Mouse (Mus musculus): ENCODE data around the gene Shisa3. TPM values are rescaled to one million over a fixed set of nuclear protein-coding genes. Genes with fewer than 3 reads are reported as not detected.

Gene Shisa3
- polyA plus RNA-seq, 2 experiments from 2014 or later = 0.29 TPM; not detected in 1

DNA sequence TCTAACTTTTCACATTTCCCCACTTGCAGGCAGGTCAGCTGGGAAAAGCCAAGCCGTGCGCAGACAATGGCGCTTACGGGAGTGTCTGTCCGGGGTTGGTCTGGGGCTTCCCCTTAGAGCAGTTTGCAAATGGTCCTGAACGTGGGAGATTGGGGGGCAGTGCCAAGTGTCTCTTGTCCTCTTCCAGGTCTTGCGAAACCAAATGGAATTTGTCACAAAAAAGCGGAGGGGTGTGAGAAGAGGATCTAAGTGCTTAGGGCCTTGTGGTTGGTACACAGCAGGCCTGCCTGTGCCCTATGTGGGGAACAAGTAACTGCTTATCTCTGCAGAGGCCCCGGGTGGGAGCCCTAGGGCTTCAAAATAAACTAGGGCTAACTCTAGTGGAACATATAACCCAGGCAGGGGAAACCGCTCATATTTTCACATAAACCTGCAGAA lies 26.2 kb downstream of the Shisa3 start:
- no peak for ATAC-seq

DNA sequence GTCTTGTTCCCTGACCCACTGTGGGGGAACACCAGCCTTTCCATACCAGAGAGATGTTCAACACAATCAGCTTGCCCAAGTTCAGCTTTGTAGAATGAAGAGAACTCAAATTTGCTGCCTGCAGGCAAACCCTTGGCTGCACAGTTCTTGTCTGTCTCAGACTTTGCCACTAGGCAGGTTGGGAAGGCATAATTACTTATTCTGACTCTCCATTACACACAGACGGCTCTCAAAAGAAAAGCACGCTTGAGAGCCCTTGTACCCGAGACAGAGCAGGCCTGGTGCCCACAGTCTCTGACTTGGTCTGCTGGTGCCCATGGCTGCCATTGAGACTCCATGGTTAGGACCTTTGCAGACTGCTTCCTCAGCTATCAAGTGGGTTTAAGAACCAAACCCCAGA lies 26.7 kb downstream of the Shisa3 start:
- no peak for ATAC-seq

DNA sequence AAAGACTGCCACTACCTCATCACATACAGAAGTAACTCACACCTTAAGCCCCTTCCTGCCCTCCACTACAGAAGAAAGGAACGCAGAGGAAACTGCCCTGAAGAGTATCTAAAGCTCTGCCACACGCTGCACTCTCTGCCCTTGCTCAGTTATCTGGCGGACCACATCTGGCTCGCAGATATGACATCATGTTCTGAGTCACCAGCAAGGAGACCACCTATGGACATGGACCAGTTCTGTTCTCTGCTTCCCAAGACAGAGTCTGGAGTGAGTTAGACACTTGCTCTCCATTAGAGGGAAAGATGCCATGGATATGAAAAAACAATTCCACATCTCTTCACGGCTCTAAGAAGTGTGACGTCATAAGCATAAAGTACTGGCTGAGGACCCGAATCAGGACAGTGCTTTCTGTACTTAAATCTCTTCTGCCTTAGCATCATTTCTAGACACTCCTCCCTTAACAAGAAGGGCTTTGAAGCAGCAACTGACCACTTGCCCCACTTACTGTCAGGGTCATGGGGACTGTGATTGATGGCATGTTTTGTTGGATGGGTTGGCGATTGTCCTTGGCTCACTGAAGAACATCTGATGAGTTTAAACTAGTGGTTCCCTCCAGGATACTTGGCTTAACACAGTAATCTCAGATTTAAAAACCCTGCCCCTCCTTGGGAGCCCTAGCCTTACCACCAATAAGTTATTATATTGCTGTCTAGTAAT lies 33.1 kb downstream of the Shisa3 start:
- ATAC-seq = no peak

DNA sequence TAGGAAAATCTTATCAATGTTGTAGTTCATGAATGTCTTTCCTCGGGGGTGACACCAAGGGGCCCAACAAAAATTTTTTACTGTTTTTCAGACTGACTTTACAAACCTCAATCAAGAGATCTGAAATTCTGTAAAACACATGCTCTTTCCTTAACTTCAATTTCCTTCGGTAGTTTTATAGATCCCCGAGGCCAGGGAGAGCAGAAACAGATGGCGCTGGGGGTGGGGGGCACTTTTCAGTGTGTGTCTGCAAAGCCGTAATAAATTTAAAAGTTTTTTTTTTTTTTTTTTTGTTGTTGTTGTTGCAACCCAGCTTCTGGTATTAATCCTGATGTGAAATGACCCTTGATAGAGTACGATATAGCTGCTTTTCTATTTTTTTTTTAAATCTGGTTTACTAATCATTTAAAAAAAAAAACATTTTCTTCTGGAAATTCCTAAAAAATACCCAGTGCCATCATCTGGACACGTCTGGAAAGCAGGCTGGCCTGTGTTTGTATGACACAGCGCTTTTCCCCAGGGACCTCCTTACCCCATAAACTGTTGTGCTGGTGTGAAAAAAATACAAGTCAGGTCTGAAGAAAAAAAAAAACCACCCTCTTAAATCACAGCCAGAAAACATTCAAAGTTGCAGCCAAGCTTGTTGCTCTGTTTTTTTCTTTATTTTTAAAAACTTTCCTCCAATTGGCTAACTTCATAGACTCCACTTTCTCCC lies 33.9 kb downstream of the Shisa3 start:
- no peak for ATAC-seq

DNA sequence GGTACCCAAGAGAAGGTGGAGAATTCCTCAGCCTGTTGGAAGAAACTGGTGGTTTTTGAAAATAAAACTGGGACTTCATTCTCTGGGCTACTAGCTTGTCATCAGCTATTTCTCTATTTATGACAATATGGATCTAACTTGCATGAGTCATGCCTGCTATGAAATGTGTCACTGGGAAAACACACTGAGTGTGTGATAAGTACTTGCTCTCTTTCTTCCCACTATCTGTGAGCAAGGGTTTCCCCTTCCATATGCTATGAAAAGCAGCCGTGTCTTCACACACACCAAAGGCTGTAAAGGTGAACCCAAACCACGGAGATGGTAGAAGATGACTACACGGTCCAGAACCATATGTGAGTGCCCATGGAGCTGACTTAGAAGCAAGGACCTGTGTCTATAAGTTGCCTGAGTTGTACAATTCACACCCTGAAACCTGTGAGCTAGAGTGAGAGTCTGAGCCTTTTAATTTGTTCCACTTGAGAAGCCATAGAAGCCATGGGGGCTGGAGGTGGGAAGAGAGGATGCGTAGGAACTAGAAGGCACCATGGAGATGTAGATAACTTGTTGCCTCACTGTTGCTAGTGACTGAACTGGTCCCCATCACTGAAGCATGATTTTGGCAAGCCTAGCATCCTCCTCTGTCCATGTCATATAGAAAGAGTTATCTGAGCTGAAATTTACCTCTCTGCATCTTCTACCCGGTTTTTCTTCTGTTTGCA lies 36.0 kb downstream of the Shisa3 start:
- no peak for ATAC-seq

DNA sequence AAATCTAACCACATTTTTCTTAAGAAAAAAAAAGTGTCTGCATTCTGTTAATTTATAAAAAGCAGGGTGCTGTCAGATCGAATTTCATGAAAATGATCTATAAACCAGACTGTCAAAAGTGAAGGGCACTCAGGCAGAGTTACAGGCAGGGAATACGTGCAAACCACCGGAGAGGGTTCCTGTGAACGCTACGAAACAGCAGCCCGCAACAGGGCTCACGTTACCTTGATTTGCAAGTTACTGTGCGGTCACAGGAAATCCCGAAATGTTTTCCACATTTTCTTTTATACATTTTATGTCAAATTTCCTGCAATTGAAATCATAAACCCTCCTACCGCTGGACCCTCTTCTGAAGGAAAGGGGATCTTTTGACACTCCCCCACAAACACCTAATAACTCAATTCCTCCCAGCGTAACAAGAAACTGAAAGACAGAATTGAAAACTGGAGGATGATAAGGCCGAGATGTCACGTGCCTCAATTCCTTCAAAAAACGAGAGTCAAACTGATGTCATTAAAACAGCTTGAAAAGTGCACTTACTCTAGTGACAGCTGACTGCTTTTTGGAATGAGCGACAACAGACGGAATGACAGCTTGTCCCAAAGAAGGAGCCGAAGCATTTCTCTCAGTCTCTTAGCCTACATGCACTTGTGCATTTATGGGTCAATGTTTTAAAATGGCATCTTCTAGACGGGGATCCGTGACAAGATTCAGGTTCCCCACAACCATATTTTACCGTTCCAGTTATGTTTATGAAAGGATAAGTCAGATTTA lies 39.3 kb downstream of the Shisa3 start:
- ATAC-seq = no peak

DNA sequence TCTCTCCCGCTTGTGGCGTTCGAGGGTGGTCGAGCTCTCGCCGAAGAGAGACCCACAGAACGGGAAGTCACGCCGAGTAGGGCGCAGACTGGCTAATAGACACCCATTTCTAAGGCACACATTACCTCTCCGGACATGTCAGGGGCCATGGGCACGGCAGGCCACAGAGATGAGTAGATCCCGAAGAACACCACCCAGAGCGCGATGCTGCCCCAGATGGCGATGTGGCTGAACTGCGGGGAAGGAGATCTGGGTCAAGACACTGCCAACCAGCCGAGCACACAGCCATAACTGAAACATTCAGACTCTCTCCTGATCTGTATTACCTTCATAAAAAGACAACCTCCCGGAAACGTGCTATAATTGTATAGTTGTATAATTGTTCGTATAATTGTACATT lies 39.9 kb downstream of the Shisa3 start:
- no peak for ATAC-seq

DNA sequence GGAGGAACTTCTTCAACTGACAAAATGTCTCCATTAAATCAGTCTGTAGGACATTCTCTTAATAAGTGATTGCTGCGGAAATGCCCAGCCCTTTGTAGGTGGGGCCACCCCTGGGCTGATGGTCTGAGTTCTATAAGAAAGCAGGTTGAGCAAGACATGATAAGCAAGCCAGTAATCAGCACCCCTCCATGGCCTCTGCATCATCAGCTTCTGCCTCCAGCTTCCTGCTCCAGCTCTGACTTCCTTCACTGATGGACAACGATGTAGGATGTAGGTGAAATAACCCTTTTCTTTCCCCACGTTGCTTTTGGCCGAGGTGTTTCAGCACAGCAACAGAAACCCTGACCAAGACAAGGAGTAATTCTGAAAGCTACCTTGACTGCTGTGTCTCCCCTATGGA lies 41.5 kb downstream of the Shisa3 start:
- no peak for ATAC-seq

DNA sequence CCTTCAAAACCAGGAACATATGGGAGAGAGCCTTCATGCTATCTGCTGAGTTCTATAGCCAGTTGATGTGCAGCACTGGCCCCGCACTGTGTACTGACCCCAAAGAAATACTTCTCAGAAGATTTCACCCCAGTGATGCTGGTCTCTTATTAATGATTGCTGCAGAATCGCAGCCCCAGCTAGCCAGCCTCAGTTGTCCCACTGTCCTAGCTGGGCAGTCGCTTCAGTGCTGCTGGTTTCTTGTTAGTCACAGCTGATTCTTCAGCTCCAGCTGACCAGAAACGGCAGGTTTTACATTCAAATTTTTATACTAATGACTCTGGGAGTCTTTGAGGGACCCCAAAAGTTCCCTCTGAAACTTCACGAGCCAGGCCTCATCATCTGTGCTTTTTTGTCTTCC lies 42.3 kb downstream of the Shisa3 start:
- ATAC-seq = no peak

DNA sequence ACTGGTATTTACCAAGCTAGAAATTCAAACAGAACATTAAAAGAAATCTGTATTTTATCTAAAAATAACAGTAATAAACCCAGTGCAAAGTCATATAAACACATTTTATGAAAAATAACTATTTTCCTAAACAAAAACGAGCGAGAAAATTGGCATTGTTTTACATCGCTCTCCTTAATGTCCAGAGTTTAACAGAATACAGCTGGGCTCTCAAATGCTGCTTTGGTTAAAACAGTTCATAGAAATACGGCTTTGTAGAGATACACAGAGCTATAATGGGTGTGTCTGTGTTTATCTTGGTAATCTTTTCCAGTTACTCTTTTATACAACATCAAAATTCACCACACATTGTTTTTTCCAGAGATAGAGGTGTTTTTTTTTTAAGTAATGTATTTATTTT lies 44.8 kb downstream of the Shisa3 start:
- ATAC-seq = no peak

DNA sequence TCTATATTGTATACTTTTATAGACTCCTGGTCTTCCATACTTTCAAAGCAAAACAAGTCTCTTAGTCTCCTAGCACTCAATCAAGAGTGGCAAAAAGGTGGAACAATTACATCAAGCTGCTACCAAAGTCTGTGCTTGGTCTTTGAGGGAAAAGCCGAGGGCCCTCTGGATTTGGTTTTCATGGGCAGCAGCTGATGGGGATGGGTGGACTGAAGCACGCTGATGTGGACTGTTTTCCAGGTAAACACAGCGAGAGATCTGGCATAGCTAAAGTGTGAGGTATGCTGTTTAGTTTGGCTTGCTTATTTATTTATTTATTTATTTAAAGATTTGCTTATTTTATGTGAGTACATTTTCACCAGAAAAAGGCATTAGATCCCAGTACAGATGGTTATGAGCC lies 45.9 kb downstream of the Shisa3 start:
- no peak for ATAC-seq

DNA sequence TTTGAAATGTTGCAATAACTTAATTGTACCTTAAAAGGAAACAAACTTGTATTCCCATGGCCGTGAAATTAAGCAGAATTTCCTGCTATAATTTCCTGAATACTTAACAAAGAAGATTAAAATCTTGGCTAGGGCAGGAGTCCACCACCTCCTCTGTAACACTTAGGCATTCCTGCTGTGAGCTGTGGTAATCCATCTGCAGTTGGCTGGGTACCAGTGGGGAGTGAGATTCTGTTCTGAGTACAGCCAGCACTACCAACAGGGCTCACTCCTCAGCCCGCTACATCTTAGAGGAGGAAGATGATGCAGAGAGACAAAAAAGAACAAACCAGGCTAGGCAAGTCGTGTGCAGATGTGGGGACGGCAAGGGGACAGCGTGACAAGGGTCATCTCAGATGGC lies 46.9 kb downstream of the Shisa3 start:
- ATAC-seq = no peak

DNA sequence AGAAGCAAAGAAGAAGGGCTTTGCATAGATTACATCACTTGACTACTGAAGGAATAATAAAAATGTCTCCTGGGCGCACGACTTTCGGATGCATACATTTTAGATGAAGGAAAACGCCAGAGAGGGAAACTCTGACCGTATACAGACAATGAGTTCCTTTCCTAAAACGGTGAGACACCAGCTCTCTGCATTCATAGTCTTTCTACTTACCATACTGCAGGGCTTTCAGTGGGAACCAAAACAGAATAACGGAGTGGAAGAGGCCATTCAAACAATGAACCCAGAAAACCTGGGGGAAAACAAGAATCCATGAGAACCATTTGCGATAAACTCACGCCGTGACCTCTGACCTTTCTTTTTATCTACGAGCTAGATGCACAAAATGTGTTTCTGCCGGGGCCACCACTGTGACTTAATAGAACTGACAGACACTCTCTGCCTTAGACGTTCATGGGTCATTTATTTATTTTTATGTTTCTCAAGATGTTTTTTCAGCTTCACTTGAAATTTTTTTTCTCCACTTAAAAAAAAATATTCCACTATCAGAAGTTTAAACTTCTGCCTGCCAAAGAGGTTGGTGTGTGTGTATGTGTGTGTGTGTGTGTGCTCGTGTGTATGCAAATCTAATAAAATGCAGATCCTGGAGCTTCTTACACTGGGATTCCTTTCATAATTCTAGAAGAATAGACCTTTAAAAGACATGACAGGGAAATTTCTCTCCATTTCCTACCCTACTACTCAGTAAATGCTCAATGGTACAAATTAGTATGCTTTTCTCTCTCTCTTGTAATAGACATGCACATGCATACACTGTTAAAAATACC lies 48.2 kb downstream of the Shisa3 start:
- ATAC-seq = no peak

DNA sequence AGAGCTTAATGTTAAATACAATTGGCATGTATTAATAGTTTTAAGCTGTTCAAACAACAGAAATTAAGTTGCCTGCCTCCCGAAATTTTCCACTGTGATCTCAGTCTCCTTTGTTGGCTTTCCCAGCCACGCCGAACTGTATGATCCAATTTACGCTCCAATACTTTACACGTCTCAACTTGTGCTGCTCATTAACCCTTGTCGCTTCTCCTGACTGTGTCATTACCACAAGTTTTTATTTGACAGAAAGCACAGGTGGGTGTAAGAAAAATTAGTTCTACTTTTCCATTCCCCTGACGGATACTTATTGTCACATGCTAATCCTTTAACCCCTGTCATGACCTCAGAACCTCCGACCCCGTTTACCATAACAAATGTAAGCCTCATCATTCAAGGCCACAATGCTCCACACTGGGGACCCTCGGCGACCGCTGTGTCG lies 49.2 kb downstream of the Shisa3 start:
- no peak for ATAC-seq

DNA sequence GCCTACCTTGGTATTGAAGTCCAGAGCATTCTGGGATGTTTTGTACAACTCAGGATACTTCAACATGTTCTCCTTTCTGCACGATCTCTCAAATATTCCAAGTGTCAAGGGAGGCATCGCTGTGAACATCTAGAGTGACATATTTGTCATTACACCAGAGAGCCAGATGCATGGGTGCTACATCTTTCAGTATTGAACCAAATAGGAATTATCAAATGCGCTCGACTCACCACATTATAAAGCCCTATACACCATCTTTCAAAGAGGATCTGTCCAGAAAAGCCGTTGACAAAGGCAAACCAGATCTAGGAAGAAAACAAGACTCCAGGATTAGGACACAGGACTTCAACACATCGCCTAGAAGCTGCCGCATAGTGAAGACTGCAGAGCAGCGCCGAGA lies 52.2 kb downstream of the Shisa3 start:
- ATAC-seq = no peak

DNA sequence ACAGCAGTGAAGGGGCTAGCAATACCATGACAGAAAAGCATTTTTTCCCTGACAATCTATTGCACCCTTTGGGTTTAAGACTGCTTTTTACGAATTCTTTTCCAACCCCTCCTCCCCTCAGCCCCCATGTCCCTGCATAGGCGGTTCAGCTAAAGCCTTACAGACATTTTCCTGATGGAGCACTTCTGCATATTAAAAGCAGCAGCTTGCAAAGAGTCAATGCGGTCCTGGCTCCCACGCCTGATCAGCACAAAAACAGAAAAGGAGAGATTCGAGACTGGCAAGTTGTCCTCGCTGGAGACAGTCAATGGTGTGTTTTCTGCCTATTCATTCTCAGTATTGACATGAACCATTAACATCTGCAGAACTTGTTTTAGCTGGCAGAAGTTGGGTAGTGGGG lies 55.0 kb downstream of the Shisa3 start:
- ATAC-seq = no peak

DNA sequence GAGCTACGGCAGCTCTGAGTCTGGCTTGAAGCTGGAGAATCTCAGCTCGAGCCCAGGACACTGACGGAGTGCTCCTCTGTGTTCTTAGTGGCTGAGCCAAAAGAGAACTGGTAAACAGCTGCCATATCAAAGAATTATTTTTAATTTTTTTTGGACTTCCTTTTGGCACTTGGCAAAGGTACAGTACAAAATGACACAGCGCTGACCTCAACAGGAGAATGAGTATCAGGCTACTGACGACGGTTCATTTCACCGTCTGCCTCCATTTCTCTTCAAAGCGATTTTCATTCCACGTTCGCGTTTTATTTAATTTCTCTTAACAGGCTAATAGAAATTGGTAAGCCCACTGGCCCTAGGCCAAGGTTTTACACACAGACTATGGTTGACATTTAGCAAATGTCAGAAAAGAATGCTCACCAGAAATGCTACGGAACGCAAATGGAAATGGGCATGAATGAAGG lies 61.8 kb downstream of the Shisa3 start:
- no peak for ATAC-seq

DNA sequence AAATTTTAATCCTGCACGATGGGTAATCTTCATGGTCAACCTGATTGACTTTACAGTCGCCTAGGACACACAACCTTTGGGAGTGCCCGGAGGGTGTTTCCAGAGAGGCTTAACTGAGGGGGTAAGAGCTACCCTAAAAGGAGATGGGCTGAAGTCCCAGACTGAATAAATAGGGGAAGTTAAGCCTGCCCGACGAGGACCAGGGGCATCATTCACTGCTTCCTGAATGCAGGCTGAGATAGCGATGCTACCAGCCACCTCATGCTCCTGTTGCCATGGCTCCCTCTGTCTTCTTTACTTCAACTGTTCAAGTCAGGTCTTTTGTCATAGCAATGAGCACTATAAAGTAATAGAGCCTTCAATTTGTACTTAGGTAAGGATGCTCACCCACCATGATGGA lies 62.5 kb downstream of the Shisa3 start:
- no peak for ATAC-seq

DNA sequence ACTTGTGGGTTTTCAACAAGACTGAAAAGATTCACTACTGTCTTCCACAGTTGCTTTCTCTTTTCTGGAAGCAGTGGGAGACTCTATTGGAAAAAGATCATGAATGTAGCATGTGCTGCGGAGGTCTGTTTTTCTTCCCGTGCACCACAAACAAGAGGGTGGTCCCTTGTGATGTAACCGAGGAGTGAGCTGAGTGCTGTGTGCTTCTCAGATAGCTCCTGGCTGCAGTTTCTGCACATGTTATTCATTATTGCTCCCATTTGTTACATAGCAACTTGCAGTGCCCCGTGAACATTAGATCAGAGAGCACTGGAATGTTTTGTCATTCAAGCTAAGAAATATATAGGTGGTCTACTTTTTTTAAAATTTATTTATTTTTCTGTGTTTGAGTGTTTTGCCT lies 65.3 kb downstream of the Shisa3 start:
- no peak for ATAC-seq
